Comparison of ENCODE assay signal across 8 mouse cellular contexts in genomic region chr3:108282401-108283240, GRCm38 (mm10). TPM values are rescaled to one million over a fixed set of nuclear protein-coding genes. Genes with fewer than 3 reads are reported as not detected.
DNase-seq lines count a peak whose midpoint lies in the region; ATAC-seq and TF ChIP-seq lines count a peak whose summit lies in the region.

No protein-coding gene starts in this region.

- H3K9ac ChIP-seq in liver, adult 2 months (ENCODE audit: low read depth, low read length): no peak overlapping the region
- H3K9ac ChIP-seq in heart, embryonic 16.5 days (ENCODE audit: low read length): peak overlapping the region; percentile 81; the same call in 1 of the 2 replicates
- H3K9ac ChIP-seq in liver, embryonic 16.5 days (ENCODE audit: low read depth, low read length): no peak overlapping the region

- peak; percentile 63 for TF ChIP-seq CTCF in liver, adult 2 months (IDR thresholded peaks at IDR 0.05; ENCODE audit: low read depth, low read length)
- TF ChIP-seq CTCF in olfactory bulb, adult 2 months (IDR thresholded peaks at IDR 0.05; ENCODE audit: insufficient read depth, low read depth, low read length): no peak

- 0 out of 2 replicates have a peak, but pooled peaks cover 2% of the 10 kb centered on the region for H3K79me2 ChIP-seq in liver, adult 2 months (ENCODE audit: control insufficient read depth, insufficient read depth, low read length)

- no peak for TF ChIP-seq POLR2A in liver, adult 2 months (IDR thresholded peaks at IDR 0.05; ENCODE audit: extremely low read depth, insufficient read depth, low read length)
- TF ChIP-seq POLR2A in olfactory bulb, adult 2 months (IDR thresholded peaks at IDR 0.05; ENCODE audit: insufficient read depth, low read depth, low read length): no peak

- H3K4me1 ChIP-seq in liver, adult 2 months (ENCODE audit: control insufficient read depth, insufficient read depth, low read length): peaks cover 6% of the 10 kb centered on the region
- peaks cover 28% of the 10 kb centered on the region for H3K4me1 ChIP-seq in heart, embryonic 16.5 days (ENCODE audit: control insufficient read depth, insufficient read depth, low read length)
- peaks cover 11% of the 10 kb centered on the region for H3K4me1 ChIP-seq in liver, embryonic 16.5 days (ENCODE audit: control insufficient read depth, low read depth, low read length)
- peaks cover 2% of the 10 kb centered on the region; the same call in 1 of the 2 replicates for H3K4me1 ChIP-seq in olfactory bulb, adult 2 months (ENCODE audit: control insufficient read depth, insufficient read depth, low read length)

- no peaks in the 10 kb centered on the region for H3K27me3 ChIP-seq in liver, adult 2 months (ENCODE audit: control insufficient read depth, insufficient read depth, low read length)
- H3K27me3 ChIP-seq in heart, embryonic 16.5 days (ENCODE audit: control insufficient read depth, insufficient read depth, low read length): no peaks in the 10 kb centered on the region
- H3K27me3 ChIP-seq in liver, embryonic 16.5 days (ENCODE audit: control insufficient read depth, insufficient read depth, low read depth, low read length): peaks cover 30% of the 10 kb centered on the region

- H3K9me3 ChIP-seq in heart, embryonic 16.5 days (replicated peaks; ENCODE audit: control insufficient read depth, low read length): no peaks in the 10 kb centered on the region
- H3K9me3 ChIP-seq in liver, embryonic 16.5 days (replicated peaks; ENCODE audit: control insufficient read depth, low read length): no peaks in the 10 kb centered on the region

- peak; percentile 56 for ATAC-seq in common myeloid progenitor, adult 5-6 weeks (replicated peaks; ENCODE audit: low read depth, poor library complexity, severe bottlenecking)
- no peak for ATAC-seq in heart, embryonic 16.5 days (replicated peaks; ENCODE audit: extremely low read depth, insufficient read depth, low FRiP score)
- ATAC-seq in liver, embryonic 16.5 days (ENCODE audit: low read depth): no peak

- peaks cover 6% of the 10 kb centered on the region; the same call in 1 of the 2 replicates for H3K36me3 ChIP-seq in liver, adult 2 months (ENCODE audit: control insufficient read depth, insufficient read depth, low read length)
- H3K36me3 ChIP-seq in heart, embryonic 16.5 days (ENCODE audit: control insufficient read depth, insufficient read depth): peaks cover 7% of the 10 kb centered on the region
- H3K36me3 ChIP-seq in liver, embryonic 16.5 days (ENCODE audit: control insufficient read depth, insufficient read depth): peaks cover 3% of the 10 kb centered on the region; the same call in 1 of the 2 replicates

- H3K4me3 ChIP-seq in liver, adult 2 months (ENCODE audit: insufficient read depth, low read depth, low read length): no peak overlapping the region
- H3K4me3 ChIP-seq in heart, embryonic 16.5 days (ENCODE audit: low read length): peak overlapping the region; percentile 71; the same call in 1 of the 2 replicates
- H3K4me3 ChIP-seq in liver, embryonic 16.5 days (ENCODE audit: low read depth, low read length): no peak overlapping the region; the same call in 1 of the 2 replicates
- H3K4me3 ChIP-seq in olfactory bulb, adult 2 months (ENCODE audit: insufficient read depth, low read depth, low read length): no peak overlapping the region

- H3K27ac ChIP-seq in liver, adult 2 months (replicated peaks; ENCODE audit: insufficient read depth, low read depth, low read length): no peak overlapping the region
- peak overlapping the region; percentile 80 for H3K27ac ChIP-seq in heart, embryonic 16.5 days (ENCODE audit: low read length)
- no peak overlapping the region for H3K27ac ChIP-seq in liver, embryonic 16.5 days (ENCODE audit: low read length)
- peak overlapping the region; percentile 16; the same call in 1 of the 2 replicates for H3K27ac ChIP-seq in olfactory bulb, adult 2 months (ENCODE audit: insufficient read depth, low read depth, low read length)

- DNase-seq in liver, adult 2 months (ENCODE audit: extremely low read depth, low read depth, low spot score): peak; percentile 61
- DNase-seq in liver: no peak
- DNase-seq in ovary, adult 18-20 months (ENCODE audit: low spot score): no peak
- DNase-seq in right cerebral cortex, postnatal 4 days: no peak

- 30% methylated on average over 12 of the region's 12 CpGs for WGBS in liver, adult 2 months
- 26% methylated on average over 12 of the region's 12 CpGs for WGBS in heart, embryonic 16.5 days
- WGBS in liver, embryonic 16.5 days (ENCODE audit: insufficient replicate concordance): 14% methylated on average over 12 of the region's 12 CpGs
- WGBS in olfactory bulb, adult 2 months: 7% methylated on average over 12 of the region's 12 CpGs

- H3K4me2 ChIP-seq in heart, embryonic 16.5 days (ENCODE audit: low read depth, low read length): peak overlapping the region; percentile 70
- H3K4me2 ChIP-seq in liver, embryonic 16.5 days (ENCODE audit: low read depth, low read length): peak overlapping the region; percentile 75

RNA-seq across cellular contexts. Expression of gene Sort1, which starts 1.3 kb away (rescaled TPM):
- total RNA-seq in liver, adult 2 months (2014; rRNA removed): 6.5 and 10.5 TPM in 2 replicates
- 5.1 and 8.3 TPM in 2 replicates for polyA plus RNA-seq in liver, adult 2 months (2012; rRNA removed)
- 13.9 and 22.5 TPM in 2 replicates for total RNA-seq in common myeloid progenitor, adult 5-6 weeks (2017)
- 5.4 and 10.5 TPM in 2 replicates for polyA plus RNA-seq in heart, embryonic 16.5 days (2015; fragmentation: Nextera tagmentation; extraction: Ambion mirVana)
- polyA plus RNA-seq in liver, embryonic 16.5 days (2015; fragmentation: Nextera tagmentation; extraction: Ambion mirVana): 1.8 and 2.5 TPM in 2 replicates
- polyA plus RNA-seq in olfactory bulb, adult 2 months (2012; ENCODE audit: insufficient read depth, insufficient read length, low replicate concordance, missing spikeins): 89.7 TPM in 1 of 2 replicates, not detected in the other

RNA-seq across cellular contexts. Expression of gene Psma5, which starts 25.9 kb away (rescaled TPM):
- 85.9 and 86.7 TPM in 2 replicates for total RNA-seq in liver, adult 2 months (2014; rRNA removed)
- 40.5 and 46.4 TPM in 2 replicates for polyA plus RNA-seq in liver, adult 2 months (2012; rRNA removed)
- 240 and 241 TPM in 2 replicates for total RNA-seq in common myeloid progenitor, adult 5-6 weeks (2017)
- 193 and 195 TPM in 2 replicates for polyA plus RNA-seq in heart, embryonic 16.5 days (2015; fragmentation: Nextera tagmentation; extraction: Ambion mirVana)
- 126 and 136 TPM in 2 replicates for polyA plus RNA-seq in liver, embryonic 16.5 days (2015; fragmentation: Nextera tagmentation; extraction: Ambion mirVana)
- polyA plus RNA-seq in olfactory bulb, adult 2 months (2012; ENCODE audit: insufficient read depth, insufficient read length, low replicate concordance, missing spikeins): not detected in 2 replicates

RNA-seq across cellular contexts. Expression of gene Sypl2, which starts 56.2 kb away (rescaled TPM):
- 0.09 TPM in 1 of 2 replicates, not detected in the other for total RNA-seq in liver, adult 2 months (2014; rRNA removed)
- polyA plus RNA-seq in liver, adult 2 months (2012; rRNA removed): 0.06 and 0.09 TPM in 2 replicates
- total RNA-seq in common myeloid progenitor, adult 5-6 weeks (2017): not detected in 2 replicates
- polyA plus RNA-seq in heart, embryonic 16.5 days (2015; fragmentation: Nextera tagmentation; extraction: Ambion mirVana): 1.8 and 2.3 TPM in 2 replicates
- polyA plus RNA-seq in liver, embryonic 16.5 days (2015; fragmentation: Nextera tagmentation; extraction: Ambion mirVana): 0.20 and 0.71 TPM in 2 replicates
- not detected in 2 replicates for polyA plus RNA-seq in olfactory bulb, adult 2 months (2012; ENCODE audit: insufficient read depth, insufficient read length, low replicate concordance, missing spikeins)

Comparison
In these comparisons a context has a peak if more than half of its experiments do, and no peak if none do; other contexts are left out.
1. H3K27ac ChIP-seq: peak in heart, embryonic 16.5 days (single experiment) and olfactory bulb, adult 2 months (single experiment); none in liver, adult 2 months (single experiment) and liver, embryonic 16.5 days (single experiment).